Comparison of ENCODE assay signal across 22 mouse cellular contexts in genomic region chr2:68452379-68452778, GRCm38 (mm10). TPM values are rescaled to one million over a fixed set of nuclear protein-coding genes. Genes with fewer than 3 reads are reported as not detected.
DNase-seq lines count a peak whose midpoint lies in the region; ATAC-seq lines count a peak whose summit lies in the region.
"Had no signal": no experiment of that assay in that cellular context is flagged by ENCODE, and none has a peak within 500 bp of the region (broad histone marks: within the 10 kb centered on the region; RNA-seq: fewer than 3 reads in every experiment).

No protein-coding gene starts in this region.

- H3K27me3 ChIP-seq in heart, embryonic 16.5 days (ENCODE audit: control insufficient read depth, insufficient read depth, low read length) = no peaks in the 10 kb centered on the region
- H3K27me3 ChIP-seq: forebrain, embryonic 12.5 days; neural tube, embryonic 15.5 days had no signal

- peak; percentile 75; the same call in 1 of the 2 replicates for ATAC-seq in heart, embryonic 16.5 days (replicated peaks; ENCODE audit: extremely low read depth, insufficient read depth, low FRiP score)

- H3K9ac ChIP-seq in heart, embryonic 16.5 days (ENCODE audit: low read length) = no peak overlapping the region
- H3K9ac ChIP-seq: forebrain, embryonic 12.5 days; neural tube, embryonic 15.5 days had no signal

- H3K36me3 ChIP-seq in heart, embryonic 16.5 days (ENCODE audit: control insufficient read depth, insufficient read depth) = peaks cover 2% of the 10 kb centered on the region; the same call in 1 of the 2 replicates
- H3K36me3 ChIP-seq: forebrain, embryonic 12.5 days; neural tube, embryonic 15.5 days had no signal

- H3K4me1 ChIP-seq in heart, embryonic 16.5 days (ENCODE audit: control insufficient read depth, insufficient read depth, low read length) = peaks cover 23% of the 10 kb centered on the region
- H3K4me1 ChIP-seq: neural tube, embryonic 15.5 days had no signal

- H3K4me2 ChIP-seq in heart, embryonic 16.5 days (ENCODE audit: low read depth, low read length) = no peak overlapping the region
- H3K4me2 ChIP-seq: forebrain, embryonic 12.5 days; neural tube, embryonic 15.5 days had no signal

- H3K27ac ChIP-seq in heart, embryonic 16.5 days (ENCODE audit: low read length) = peak overlapping the region; percentile 82
- H3K27ac ChIP-seq: forebrain, embryonic 12.5 days; neural tube, embryonic 15.5 days had no signal

- no peak overlapping the region for H3K4me3 ChIP-seq in heart, embryonic 16.5 days (ENCODE audit: low read length)
- H3K4me3 ChIP-seq: forebrain, embryonic 12.5 days; myocyte; neural tube, embryonic 15.5 days had no signal

- H3K9me3 ChIP-seq in heart, embryonic 16.5 days (replicated peaks; ENCODE audit: control insufficient read depth, low read length) = no peaks in the 10 kb centered on the region
- H3K9me3 ChIP-seq: forebrain, embryonic 12.5 days; neural tube, embryonic 15.5 days had no signal

- DNase-seq in heart, adult 11 months = peak; percentile 87
- DNase-seq in heart, adult 8-10 months (ENCODE audit: low spot score) = no peak
- peak; percentile 60 for DNase-seq in ovary, adult 18-20 months (ENCODE audit: low spot score)
- DNase-seq in ovary, postnatal 14 days (ENCODE audit: low spot score) = no peak
- DNase-seq in MN1 (ENCODE audit: low spot score) = no peak
- no peak for DNase-seq in thymus, postnatal 0 days (ENCODE audit: low spot score)
- no peak for DNase-seq in Muller cell, postnatal 12 days (ENCODE audit: inconsistent ontology term)
- DNase-seq: cerebellum, adult 11 months; cerebellum, postnatal 36 days; gastrocnemius, postnatal 25 days; kidney, adult 9 months; layer of hippocampus, postnatal 36 days; left cerebral cortex, postnatal 4 days; lung, adult 18-20 months; midbrain, embryonic 14.5 days; spleen, adult 18-20 months; thymus, postnatal 4 days had no signal

- 31% methylated on average over 4 of the region's 4 CpGs for WGBS in heart, embryonic 16.5 days

RNA-seq across cellular contexts. Expression of gene Stk39, which starts 19.7 kb away (rescaled TPM):
- total RNA-seq in heart, adult 8-10 months (2022) = 10 to 100 TPM; 63.7 to 93.6 (median 79.1) TPM
- 61.8 and 66.0 TPM in 2 replicates for polyA plus RNA-seq in heart, embryonic 16.5 days (2015; fragmentation: Nextera tagmentation; extraction: Ambion mirVana)
- polyA plus RNA-seq in thymus, postnatal 0 days (2015; fragmentation: Nextera tagmentation; extraction: Ambion mirVana) = 13.1 and 14.7 TPM in 2 replicates
- total RNA-seq: MEL had no signal

Comparison
In these comparisons a context has a peak if more than half of its experiments do, and no peak if none do; other contexts are left out.
1. DNase-seq: peak in heart, adult 11 months (single experiment) and ovary, adult 18-20 months (single experiment); none in heart, adult 8-10 months (single experiment), ovary, postnatal 14 days (single experiment), MN1 (single experiment), thymus, postnatal 0 days (single experiment) and Muller cell, postnatal 12 days (single experiment).